Mouse (Mus musculus) liver, adult (tissue): ENCODE results near the gene Ccdc152.

Experiments
- GATA4 ChIP-seq: IDR thresholded peaks from 2 replicates; pipeline ENCODE4 v1.6.1; 2014; ENCODE audit warnings: mild to moderate bottlenecking, low read length; ENCODE audit not compliant: insufficient replicate concordance

The Ccdc152 gene

DNA sequence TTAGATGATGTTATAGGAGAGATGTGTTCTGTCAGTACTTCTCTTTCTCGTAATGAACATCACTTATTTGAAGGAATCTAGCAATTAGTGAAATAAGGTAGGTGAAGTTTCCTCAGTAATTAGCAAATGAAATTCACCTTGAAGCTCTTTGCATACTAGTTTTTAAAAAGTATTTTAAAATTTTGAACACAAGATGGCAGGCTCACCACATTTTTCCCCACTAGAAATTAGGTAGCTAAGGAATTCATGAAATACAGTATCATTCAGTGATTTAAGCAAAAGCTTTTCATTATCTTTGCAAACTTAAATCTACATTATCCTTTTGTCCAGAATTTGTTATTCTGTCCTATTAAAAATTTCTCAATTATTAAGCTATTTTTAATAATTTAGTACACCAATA is 7.3 kb downstream of the Ccdc152 start:
- TF ChIP-seq GATA4, result no peak

DNA sequence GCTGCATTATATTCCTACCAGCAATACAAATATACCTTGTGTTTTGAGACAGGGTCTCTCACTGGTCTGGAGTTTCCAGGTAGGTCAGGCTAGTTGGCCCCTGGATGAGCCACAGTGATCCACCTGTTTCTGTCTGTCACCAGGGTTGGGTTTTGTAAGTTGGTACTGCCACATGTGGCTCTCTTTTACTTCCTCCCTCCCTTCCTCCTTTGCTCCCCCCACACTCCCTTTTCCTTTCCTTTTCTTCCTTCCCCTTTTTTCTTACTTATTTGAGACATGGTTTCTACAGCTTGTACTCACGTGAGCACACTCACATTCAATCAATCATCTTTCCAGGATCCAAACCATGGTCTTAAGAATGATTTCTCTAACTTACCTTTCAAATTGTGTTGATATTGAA is 9.8 kb downstream of the Ccdc152 start:
- TF ChIP-seq GATA4, result no peak

DNA sequence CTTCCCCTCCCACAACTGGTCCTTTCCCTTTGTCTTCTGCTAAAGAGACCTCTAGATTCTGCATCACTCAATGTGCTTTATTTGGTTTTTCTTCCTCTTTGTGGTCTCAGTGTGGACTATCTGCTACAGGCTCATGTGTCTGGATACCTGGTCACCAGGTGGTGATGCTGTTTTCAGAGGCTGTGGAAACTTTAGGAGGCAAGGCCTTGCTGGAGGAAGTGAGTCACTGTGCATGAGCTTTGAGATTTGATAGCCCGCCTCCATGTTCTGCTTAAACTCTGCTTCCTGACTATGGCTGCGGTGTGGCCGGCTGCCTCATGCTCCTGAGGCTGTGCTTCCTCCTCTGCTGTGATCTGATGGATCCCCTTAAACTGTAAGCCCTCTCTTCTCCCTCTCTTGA is 12.9 kb downstream of the Ccdc152 start:
- TF ChIP-seq GATA4, result no peak

GRCm38 (mm10) chr15:3286032-3286431 is 17.3 kb downstream of the Ccdc152 start:
- TF ChIP-seq GATA4, result no peak

DNA sequence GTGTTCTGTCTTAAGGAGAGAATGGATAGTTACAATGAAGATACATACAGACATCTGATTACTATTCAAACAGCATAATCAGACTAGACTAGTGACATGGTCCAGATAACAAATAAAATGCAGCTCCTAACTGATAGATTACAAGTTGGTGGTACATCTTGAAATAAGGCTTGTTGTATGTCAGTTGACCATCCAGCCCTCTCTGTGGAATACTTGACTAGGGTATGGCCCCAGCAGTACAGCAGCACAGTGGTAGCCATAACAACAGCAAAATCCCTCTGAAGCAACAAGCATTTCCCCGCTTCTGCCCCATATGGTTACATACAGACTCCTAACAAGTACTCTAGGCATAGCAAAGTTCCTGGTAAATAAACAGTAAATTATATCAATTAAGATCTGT is 21.6 kb downstream of the Ccdc152 start:
- no peak for TF ChIP-seq GATA4

DNA sequence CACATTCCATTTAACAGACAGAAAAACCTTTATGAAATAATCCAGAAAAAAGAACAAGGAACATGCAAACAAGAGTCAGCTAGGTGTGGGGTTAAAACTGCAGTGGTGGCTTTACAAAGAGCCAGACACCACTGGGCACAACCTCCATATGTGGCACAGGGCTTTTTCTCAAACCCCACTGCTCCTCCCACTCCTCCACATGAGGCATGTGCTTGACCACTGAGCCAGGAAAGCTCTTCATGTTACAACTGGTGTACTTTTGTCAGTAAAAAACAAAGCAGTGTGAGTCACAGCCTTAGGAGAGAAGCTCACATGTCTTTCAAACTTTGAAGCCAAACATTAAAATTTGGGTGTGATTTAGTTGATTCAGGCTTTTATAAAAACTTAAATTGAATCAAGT is 22.1 kb downstream of the Ccdc152 start:
- no peak for TF ChIP-seq GATA4

GRCm38 (mm10) chr15:3279242-3279641 is 24.1 kb downstream of the Ccdc152 start:
- no peak for TF ChIP-seq GATA4

DNA sequence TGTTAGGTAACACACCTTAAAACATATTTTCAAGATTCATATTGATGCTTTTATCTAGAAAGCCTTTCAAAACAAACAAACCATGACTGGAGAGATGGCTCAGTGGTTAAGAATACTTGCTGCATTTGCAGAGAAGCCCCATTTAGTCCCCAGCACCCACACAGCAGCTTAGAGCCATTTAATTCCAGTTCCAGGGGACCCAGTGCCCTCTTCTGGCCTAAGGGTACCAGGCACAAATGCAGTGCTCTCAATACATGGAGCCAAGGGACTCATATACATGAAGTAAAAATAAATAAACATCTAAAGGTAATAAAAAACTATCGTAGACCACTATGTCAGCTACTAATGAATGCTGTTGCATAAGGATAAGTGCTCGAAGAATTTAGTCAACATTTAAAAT is 25.9 kb downstream of the Ccdc152 start:
- TF ChIP-seq GATA4, result no peak

DNA sequence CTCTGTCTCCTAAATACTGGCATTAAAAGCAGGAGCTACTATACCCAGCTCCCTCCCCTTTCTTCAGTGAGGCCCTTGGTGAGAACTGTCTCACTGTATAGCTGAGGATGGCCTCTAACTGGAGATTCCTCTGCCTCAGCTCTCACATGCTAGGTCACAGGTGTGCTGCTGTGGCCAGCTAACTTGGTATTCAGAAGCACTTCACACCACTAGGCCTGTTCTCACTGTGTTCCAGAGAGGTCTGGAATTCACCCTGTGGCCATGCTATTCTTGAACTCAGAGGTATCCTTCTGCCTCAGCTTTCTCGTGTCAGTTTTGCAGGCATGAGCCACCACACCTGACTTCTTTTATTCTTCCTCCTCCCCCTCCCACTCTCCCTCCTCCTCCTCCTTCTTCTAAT is 30.1 kb downstream of the Ccdc152 start:
- TF ChIP-seq GATA4, result no peak

GRCm38 (mm10) chr15:3271216-3271615 is 32.1 kb downstream of the Ccdc152 start:
- TF ChIP-seq GATA4, result no peak

DNA sequence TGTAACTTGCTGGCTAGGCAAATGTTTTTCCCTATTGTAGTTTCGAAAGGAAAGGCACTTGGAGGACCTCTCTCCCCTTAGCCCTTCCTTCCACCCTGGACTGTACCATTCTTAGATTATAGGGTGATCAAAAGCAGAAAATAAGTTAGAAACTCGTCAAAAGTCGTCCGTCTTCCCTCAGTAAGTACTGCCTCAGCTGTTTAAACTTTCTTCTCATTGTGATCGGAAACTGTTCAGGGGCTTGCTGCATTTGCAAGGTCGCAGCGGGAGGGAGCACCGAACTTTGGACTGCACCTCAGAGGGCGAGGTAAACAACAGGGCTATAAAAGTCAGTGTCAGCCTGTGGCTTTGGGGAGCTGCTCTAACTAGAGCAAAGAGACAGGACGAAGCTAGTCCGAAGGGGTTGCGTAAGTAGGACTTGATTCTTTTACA is 32.7 kb downstream of the Ccdc152 start:
- TF ChIP-seq GATA4, result no peak

GRCm38 (mm10) chr15:3269996-3270645 is 33.2 kb downstream of the Ccdc152 start:
- TF ChIP-seq GATA4, result no peak

- TF ChIP-seq GATA4, result no peak
These were observed 33.8 kb downstream of the Ccdc152 start for GRCm38 (mm10) chr15:3269496-3269895.

DNA sequence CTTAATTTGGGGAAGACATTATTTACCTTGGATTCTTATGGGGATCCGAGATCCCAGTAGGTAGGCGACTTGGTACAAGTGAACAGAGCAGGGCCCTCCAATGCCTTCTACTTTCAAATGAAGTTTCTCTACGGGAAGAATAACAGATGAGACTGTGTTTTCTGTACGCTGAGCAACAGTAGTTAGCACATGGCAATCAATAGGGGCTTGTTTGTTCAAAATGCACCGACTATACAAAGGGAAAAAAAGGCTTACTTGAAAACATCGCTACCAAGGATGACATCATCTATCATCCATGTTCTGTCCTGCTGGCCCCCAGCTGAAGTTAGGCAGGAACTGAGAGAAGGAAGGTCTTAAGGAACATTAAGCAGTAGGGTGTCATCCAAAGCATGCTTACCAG is 35.1 kb downstream of the Ccdc152 start, which contains the start of gene Selenop:
Gene Selenop, plus strand, starts transcription at position 301 of the 400 bp plus-strand sequence.
- TF ChIP-seq GATA4, result no peak

DNA sequence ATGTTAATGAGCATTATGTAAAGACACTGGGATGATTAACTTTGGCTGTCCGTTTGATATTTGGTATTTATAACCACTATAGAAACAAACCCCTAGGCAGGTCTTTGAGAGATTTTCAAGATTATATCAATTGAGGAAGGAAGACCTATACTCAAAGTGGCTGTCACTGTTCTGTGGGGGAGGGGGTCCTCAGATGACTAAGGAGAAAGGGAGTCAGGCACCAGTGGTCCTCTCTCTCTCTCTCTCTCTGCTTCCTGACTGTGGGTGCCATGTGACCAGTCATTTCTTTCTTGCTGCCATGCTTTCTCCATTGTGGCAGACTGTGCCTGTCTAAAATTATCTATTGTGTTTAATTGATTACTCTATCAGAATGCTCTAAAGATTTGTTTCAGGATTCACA is 38.5 kb downstream of the Ccdc152 start:
- TF ChIP-seq GATA4, result no peak

- TF ChIP-seq GATA4, result no peak
These were observed 39.0 kb downstream of the Ccdc152 start for GRCm38 (mm10) chr15:3264293-3264692.

DNA sequence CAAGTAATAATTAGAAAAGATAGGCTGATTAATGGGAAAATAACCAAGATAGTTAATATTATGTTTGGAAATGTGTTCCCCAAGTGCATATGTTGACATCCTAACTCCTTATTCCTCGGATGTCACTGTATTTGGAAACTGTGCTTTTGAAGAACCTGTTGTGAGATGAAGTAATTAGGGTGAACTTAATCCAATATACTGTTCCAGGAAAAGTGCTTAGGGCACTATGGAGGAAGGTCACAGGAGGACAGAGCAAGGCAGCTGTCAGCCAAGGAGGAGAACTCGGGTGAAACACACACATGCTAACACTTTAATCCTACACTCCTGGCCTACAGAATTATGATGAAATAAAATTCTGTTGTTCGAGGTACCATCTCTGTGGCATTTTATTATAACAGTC is 40.4 kb downstream of the Ccdc152 start:
- no peak for TF ChIP-seq GATA4
